Mouse (Mus musculus): ENCODE measurements at regions not wholly inside any gene's neighbourhood (a gene's known extent, or its start where the extent isn't known, plus 50 kb on each side); places are given as distances from the start of the nearest gene placed in this dataset.

GRCm38 (mm10) chr12:90921227-90921626 is 183.0 kb upstream of the Dio2 start:
- H3K9ac ChIP-seq, result no peak overlapping the region
- no peak for ATAC-seq
- H3K27me3 ChIP-seq (ENCODE audit: insufficient read depth, low read length), result no peaks in the 10 kb centered on the region
- no peak overlapping the region for H3K4me2 ChIP-seq (ENCODE audit: low read depth)
- no peaks in the 10 kb centered on the region for H3K9me3 ChIP-seq (ENCODE audit: low read length)
- H3K36me3 ChIP-seq (ENCODE audit: insufficient read depth), result no peaks in the 10 kb centered on the region
- no peaks in the 10 kb centered on the region for H3K4me1 ChIP-seq (ENCODE audit: insufficient read depth)
- no peak overlapping the region for H3K4me3 ChIP-seq (ENCODE audit: low read depth, low read length)
- WGBS, result 93% methylated on average over 4 of the region's 4 CpGs
- no peak for TF ChIP-seq CTCF (IDR thresholded peaks at IDR 0.05; ENCODE audit: low read depth)
- no peak overlapping the region for H3K27ac ChIP-seq (ENCODE audit: low read depth, low read length)
- DNase-seq, result no peak

DNA sequence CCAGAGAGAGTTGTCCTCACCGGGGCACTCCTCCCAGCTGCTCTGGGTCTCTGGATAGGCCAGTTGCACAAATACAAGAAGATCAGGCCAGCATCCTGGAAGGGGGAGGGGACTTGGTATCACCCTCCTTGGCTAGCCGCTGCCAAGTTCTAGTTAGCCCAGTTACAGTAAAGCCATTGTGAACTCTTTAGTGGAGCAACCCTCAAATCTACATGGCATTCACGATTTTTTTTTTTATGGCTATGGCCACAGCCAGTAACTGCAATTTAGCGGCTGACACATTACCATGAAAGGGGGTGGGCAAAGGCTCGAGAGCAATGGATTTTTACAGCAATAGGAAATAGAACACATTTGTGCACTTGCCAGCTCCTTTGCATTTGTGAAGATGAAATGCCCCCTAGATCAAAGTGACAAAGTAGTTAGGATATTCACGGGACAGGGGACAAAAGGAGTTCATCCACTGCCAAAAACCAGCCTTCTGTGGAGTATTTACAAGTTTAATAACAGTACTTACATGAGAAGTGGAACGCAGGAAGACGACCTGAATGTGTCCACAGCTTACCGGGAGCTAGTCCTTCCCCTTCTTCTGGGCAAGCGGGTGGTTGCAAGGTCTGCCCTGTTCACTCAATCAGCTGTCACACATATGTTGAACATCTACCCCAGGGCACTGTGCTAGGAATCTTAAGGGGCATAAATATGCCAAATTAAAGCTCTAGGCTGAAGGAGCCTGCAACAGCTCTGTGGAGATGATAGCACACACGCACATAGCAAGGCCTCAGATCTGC is 177.9 kb upstream of the Dio2 start:
- no peak overlapping the region for H3K9ac ChIP-seq
- no peak for TF ChIP-seq CTCF (IDR thresholded peaks at IDR 0.05; ENCODE audit: low read depth)
- no peak overlapping the region for H3K4me2 ChIP-seq (ENCODE audit: low read depth)
- ATAC-seq (peak; percentile 92), DNase-seq (peak; percentile 77)
- H3K4me3 ChIP-seq (ENCODE audit: low read depth, low read length), result no peak overlapping the region
- no peaks in the 10 kb centered on the region for H3K36me3 ChIP-seq (ENCODE audit: insufficient read depth)
- H3K4me1 ChIP-seq (ENCODE audit: insufficient read depth), result 0 out of 2 replicates have a peak, but pooled peaks cover 3% of the 10 kb centered on the region
- H3K9me3 ChIP-seq (ENCODE audit: low read length), result no peaks in the 10 kb centered on the region
- 22% methylated on average over 11 of the region's 11 CpGs for whole genome bisulfite sequencing
- H3K27ac ChIP-seq (ENCODE audit: low read depth, low read length), result no peak overlapping the region; the same call in 1 of the 2 replicates
- H3K27me3 ChIP-seq (ENCODE audit: insufficient read depth, low read length), result no peaks in the 10 kb centered on the region

DNA sequence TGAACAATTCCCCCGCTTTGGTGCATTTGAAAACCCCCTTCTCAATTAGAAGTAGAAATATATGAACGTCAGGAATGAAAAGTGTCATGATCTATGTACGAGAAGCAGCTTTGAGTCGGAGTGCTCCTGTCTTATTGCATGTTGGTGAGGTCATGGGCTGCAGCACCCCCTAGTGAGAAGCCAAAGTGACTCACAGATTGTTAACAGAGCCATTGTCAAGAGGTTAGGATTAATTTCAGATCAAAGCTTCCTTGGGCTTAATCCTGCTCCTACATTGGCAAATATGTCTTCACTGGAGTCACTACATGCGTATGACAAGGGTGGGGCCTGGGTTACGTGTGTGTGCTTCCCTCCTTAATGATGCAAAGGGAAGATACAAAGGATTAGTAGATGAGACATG is 165.8 kb upstream of the Dio2 start:
- Histone ChIP-seq H3K4me1 (ENCODE audit: insufficient read depth) (no peaks in the 10 kb centered on the region), H3K4me2 (ENCODE audit: low read depth) (no peak overlapping the region), H3K9ac (no peak overlapping the region), H3K27ac (ENCODE audit: low read depth, low read length) (no peak overlapping the region), H3K36me3 (ENCODE audit: insufficient read depth) (no peaks in the 10 kb centered on the region), H3K9me3 (ENCODE audit: low read length) (no peaks in the 10 kb centered on the region), H3K4me3 (ENCODE audit: low read depth, low read length) (no peak overlapping the region), H3K27me3 (ENCODE audit: insufficient read depth, low read length) (no peaks in the 10 kb centered on the region)
- no peak for DNase-seq
- ATAC-seq, result no peak
- peak; percentile 30 for TF ChIP-seq CTCF (IDR thresholded peaks at IDR 0.05; ENCODE audit: low read depth)
- WGBS, result 78% methylated on average over 6 of the region's 6 CpGs

GRCm38 (mm10) chr12:90893655-90894370 is 155.6 kb upstream of the Dio2 start:
- Histone ChIP-seq H3K27ac (ENCODE audit: low read depth, low read length) (no peak overlapping the region), H3K36me3 (ENCODE audit: insufficient read depth) (no peaks in the 10 kb centered on the region), H3K9ac (no peak overlapping the region), H3K9me3 (ENCODE audit: low read length) (no peaks in the 10 kb centered on the region), H3K4me2 (ENCODE audit: low read depth) (no peak overlapping the region), H3K27me3 (ENCODE audit: insufficient read depth, low read length) (no peaks in the 10 kb centered on the region), H3K4me1 (ENCODE audit: insufficient read depth) (no peaks in the 10 kb centered on the region), H3K4me3 (ENCODE audit: low read depth, low read length) (no peak overlapping the region)
- TF ChIP-seq CTCF (IDR thresholded peaks at IDR 0.05; ENCODE audit: low read depth), result no peak
- 86% methylated on average over 9 of the region's 9 CpGs for WGBS
- DNase-seq (no peak), ATAC-seq (no peak)

DNA sequence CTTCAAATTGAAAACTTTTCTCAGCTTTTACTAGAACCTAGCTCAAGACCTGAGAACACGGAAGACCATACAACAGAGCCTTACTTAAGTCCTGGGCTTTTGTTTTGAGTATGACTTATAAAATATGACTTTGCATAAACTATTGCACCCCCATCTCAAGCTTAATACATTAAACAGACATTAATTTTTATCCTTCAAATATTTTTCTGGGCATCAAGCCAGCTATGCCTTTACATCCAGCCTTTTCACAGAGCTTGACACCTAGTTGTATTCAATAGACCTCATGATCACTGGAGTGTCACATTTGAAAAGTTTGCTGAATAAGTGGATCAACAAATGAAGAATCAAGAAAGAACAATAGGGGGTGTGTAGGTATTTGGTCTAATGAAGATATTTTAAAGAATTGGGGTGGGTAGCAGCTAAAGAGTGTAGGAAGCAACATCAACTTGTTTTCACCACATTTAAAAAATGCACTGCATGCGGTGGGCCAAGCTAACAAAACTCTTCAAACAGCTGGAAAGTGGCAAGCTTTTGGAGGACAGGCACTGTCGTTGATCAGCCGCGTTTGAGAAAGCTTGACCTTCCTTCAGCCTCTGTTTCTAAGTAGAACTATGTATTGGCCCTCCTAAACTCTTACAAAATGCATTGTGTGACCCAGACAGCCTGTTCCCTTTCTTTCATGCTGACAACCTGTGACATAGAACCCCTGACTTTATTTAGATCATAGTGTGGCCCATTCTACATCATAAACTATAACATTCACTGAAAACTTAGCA is 138.2 kb upstream of the Dio2 start:
- Histone ChIP-seq H3K27ac (ENCODE audit: low read depth, low read length) (no peak overlapping the region), H3K27me3 (ENCODE audit: insufficient read depth, low read length) (no peaks in the 10 kb centered on the region), H3K4me2 (ENCODE audit: low read depth) (no peak overlapping the region), H3K9me3 (ENCODE audit: low read length) (no peaks in the 10 kb centered on the region), H3K4me3 (ENCODE audit: low read depth, low read length) (no peak overlapping the region), H3K9ac (no peak overlapping the region), H3K4me1 (ENCODE audit: insufficient read depth) (no peaks in the 10 kb centered on the region), H3K36me3 (ENCODE audit: insufficient read depth) (no peaks in the 10 kb centered on the region)
- no peak for TF ChIP-seq CTCF (IDR thresholded peaks at IDR 0.05; ENCODE audit: low read depth)
- WGBS, result 81% methylated on average over 5 of the region's 5 CpGs
- ATAC-seq (no peak), DNase-seq (no peak)

- Histone ChIP-seq H3K4me2 (ENCODE audit: low read depth) (no peak overlapping the region), H3K9ac (no peak overlapping the region), H3K27me3 (ENCODE audit: insufficient read depth, low read length) (no peaks in the 10 kb centered on the region), H3K36me3 (ENCODE audit: insufficient read depth) (no peaks in the 10 kb centered on the region), H3K27ac (ENCODE audit: low read depth, low read length) (no peak overlapping the region), H3K4me1 (ENCODE audit: insufficient read depth) (no peaks in the 10 kb centered on the region), H3K9me3 (ENCODE audit: low read length) (no peaks in the 10 kb centered on the region), H3K4me3 (ENCODE audit: low read depth, low read length) (no peak overlapping the region)
- no peak for DNase-seq
- WGBS, result 96% methylated on average over 3 of the region's 3 CpGs
- ATAC-seq, result no peak
- TF ChIP-seq CTCF (IDR thresholded peaks at IDR 0.05; ENCODE audit: low read depth), result no peak
These were observed 136.6 kb upstream of the Dio2 start for GRCm38 (mm10) chr12:90874840-90875239.
